Mouse (Mus musculus): ENCODE measurements around the gene Samd4. TPM values are rescaled to one million over a fixed set of nuclear protein-coding genes. Genes with fewer than 3 reads are reported as not detected.

The Samd4 gene
- total and polyA plus RNA-seq, 2 experiments from 2014 or later = 5.1 to 16.0 TPM

GRCm38 (mm10) chr14:46921178-46921975 is 38.7 kb downstream of the Samd4 start:
- Histone ChIP-seq H3K27me3 (ENCODE audit: insufficient read depth, low read length) (no peaks in the 10 kb centered on the region), H3K9me3 (ENCODE audit: low read length) (no peaks in the 10 kb centered on the region), H3K4me1 (ENCODE audit: insufficient read depth, low read length) (no peaks in the 10 kb centered on the region), H3K9ac (replicated peaks; ENCODE audit: low read length, poor library complexity, severe bottlenecking) (no peak overlapping the region), H3K27ac (ENCODE audit: low read depth, low read length) (no peak overlapping the region), H3K4me3 (ENCODE audit: low read depth, low read length) (no peak overlapping the region), H3K36me3 (ENCODE audit: insufficient read depth, low read length) (no peaks in the 10 kb centered on the region), H3K4me2 (ENCODE audit: low read depth, low read length, poor library complexity, severe bottlenecking) (no peak overlapping the region)
- DNase-seq (ENCODE audit: low spot score) = no peak
- no peak for TF ChIP-seq CTCF (IDR thresholded peaks at IDR 0.05)
- ATAC-seq (ENCODE audit: low FRiP score) = no peak
- WGBS = 54% methylated on average over 9 of the region's 9 CpGs

- no peak for TF ChIP-seq CTCF (IDR thresholded peaks at IDR 0.05)
- Histone ChIP-seq H3K36me3 (ENCODE audit: insufficient read depth, low read length) (no peaks in the 10 kb centered on the region), H3K27ac (ENCODE audit: low read depth, low read length) (no peak overlapping the region), H3K27me3 (ENCODE audit: insufficient read depth, low read length) (no peaks in the 10 kb centered on the region), H3K4me2 (ENCODE audit: low read depth, low read length, poor library complexity, severe bottlenecking) (no peak overlapping the region), H3K4me1 (ENCODE audit: insufficient read depth, low read length) (no peaks in the 10 kb centered on the region), H3K9ac (replicated peaks; ENCODE audit: low read length, poor library complexity, severe bottlenecking) (no peak overlapping the region), H3K4me3 (ENCODE audit: low read depth, low read length) (no peak overlapping the region), H3K9me3 (ENCODE audit: low read length) (no peaks in the 10 kb centered on the region)
- 79% methylated on average over 10 of the region's 10 CpGs for WGBS
- DNase-seq (ENCODE audit: low spot score) (no peak), ATAC-seq (ENCODE audit: low FRiP score) (no peak)
These were observed 41.3 kb downstream of the Samd4 start for GRCm38 (mm10) chr14:46923931-46924330.

GRCm38 (mm10) chr14:46924422-46924821 is 41.8 kb downstream of the Samd4 start:
- WGBS = 76% methylated on average over 5 of the region's 5 CpGs
- Histone ChIP-seq H3K27me3 (ENCODE audit: insufficient read depth, low read length) (no peaks in the 10 kb centered on the region), H3K4me2 (ENCODE audit: low read depth, low read length, poor library complexity, severe bottlenecking) (no peak overlapping the region), H3K4me3 (ENCODE audit: low read depth, low read length) (no peak overlapping the region), H3K36me3 (ENCODE audit: insufficient read depth, low read length) (no peaks in the 10 kb centered on the region), H3K27ac (ENCODE audit: low read depth, low read length) (no peak overlapping the region), H3K4me1 (ENCODE audit: insufficient read depth, low read length) (no peaks in the 10 kb centered on the region), H3K9me3 (ENCODE audit: low read length) (no peaks in the 10 kb centered on the region), H3K9ac (replicated peaks; ENCODE audit: low read length, poor library complexity, severe bottlenecking) (no peak overlapping the region)
- DNase-seq (ENCODE audit: low spot score) = no peak
- ATAC-seq (ENCODE audit: low FRiP score) = no peak
- no peak for TF ChIP-seq CTCF (IDR thresholded peaks at IDR 0.05)

- no peak for TF ChIP-seq CTCF (IDR thresholded peaks at IDR 0.05)
- Histone ChIP-seq H3K4me2 (ENCODE audit: low read depth, low read length, poor library complexity, severe bottlenecking) (no peak overlapping the region), H3K36me3 (ENCODE audit: insufficient read depth, low read length) (no peaks in the 10 kb centered on the region), H3K27me3 (ENCODE audit: insufficient read depth, low read length) (no peaks in the 10 kb centered on the region), H3K27ac (ENCODE audit: low read depth, low read length) (no peak overlapping the region), H3K9me3 (ENCODE audit: low read length) (no peaks in the 10 kb centered on the region), H3K4me3 (ENCODE audit: low read depth, low read length) (no peak overlapping the region), H3K9ac (replicated peaks; ENCODE audit: low read length, poor library complexity, severe bottlenecking) (no peak overlapping the region), H3K4me1 (ENCODE audit: insufficient read depth, low read length) (no peaks in the 10 kb centered on the region)
- ATAC-seq (ENCODE audit: low FRiP score) = no peak
- DNase-seq (ENCODE audit: low spot score) = no peak
- 94% methylated on average over 6 of the region's 6 CpGs for WGBS
These were observed 45.9 kb downstream of the Samd4 start for GRCm38 (mm10) chr14:46928556-46928955.

GRCm38 (mm10) chr14:46932121-46932520 is 49.5 kb downstream of the Samd4 start:
- H3K4me1 ChIP-seq (ENCODE audit: insufficient read depth, low read length) = no peaks in the 10 kb centered on the region
- no peak for ATAC-seq (ENCODE audit: low FRiP score)
- no peak for DNase-seq (ENCODE audit: low spot score)
- 90% methylated on average over 13 of the region's 13 CpGs for WGBS
- H3K9ac ChIP-seq (replicated peaks; ENCODE audit: low read length, poor library complexity, severe bottlenecking) = no peak overlapping the region
- TF ChIP-seq CTCF (IDR thresholded peaks at IDR 0.05) = no peak
- H3K4me3 ChIP-seq (ENCODE audit: low read depth, low read length) = no peak overlapping the region
- no peaks in the 10 kb centered on the region for H3K27me3 ChIP-seq (ENCODE audit: insufficient read depth, low read length)
- H3K27ac ChIP-seq (ENCODE audit: low read depth, low read length) = no peak overlapping the region
- H3K9me3 ChIP-seq (ENCODE audit: low read length) = no peaks in the 10 kb centered on the region
- no peaks in the 10 kb centered on the region for H3K36me3 ChIP-seq (ENCODE audit: insufficient read depth, low read length)
- no peak overlapping the region for H3K4me2 ChIP-seq (ENCODE audit: low read depth, low read length, poor library complexity, severe bottlenecking)

GRCm38 (mm10) chr14:46932708-46933107 is 50.1 kb downstream of the Samd4 start:
- Histone ChIP-seq H3K4me3 (ENCODE audit: low read depth, low read length) (no peak overlapping the region), H3K9ac (replicated peaks; ENCODE audit: low read length, poor library complexity, severe bottlenecking) (no peak overlapping the region), H3K9me3 (ENCODE audit: low read length) (no peaks in the 10 kb centered on the region), H3K36me3 (ENCODE audit: insufficient read depth, low read length) (no peaks in the 10 kb centered on the region), H3K4me2 (ENCODE audit: low read depth, low read length, poor library complexity, severe bottlenecking) (no peak overlapping the region), H3K27me3 (ENCODE audit: insufficient read depth, low read length) (no peaks in the 10 kb centered on the region), H3K27ac (ENCODE audit: low read depth, low read length) (no peak overlapping the region), H3K4me1 (ENCODE audit: insufficient read depth, low read length) (no peaks in the 10 kb centered on the region)
- WGBS = 62% methylated on average over 6 of the region's 6 CpGs
- no peak for TF ChIP-seq CTCF (IDR thresholded peaks at IDR 0.05)
- ATAC-seq (ENCODE audit: low FRiP score) = no peak
- DNase-seq (ENCODE audit: low spot score) = no peak

Data from midbrain, postnatal 0 days (tissue).